Mouse (Mus musculus) lung, postnatal 25 days (tissue): ENCODE results near the gene Large2.

Experiments
- DNase-seq: peaks from one replicate; pipeline ENCODE4 v3.0.0; 2022; ENCODE audit warnings: low spot score

The Large2 gene

DNA sequence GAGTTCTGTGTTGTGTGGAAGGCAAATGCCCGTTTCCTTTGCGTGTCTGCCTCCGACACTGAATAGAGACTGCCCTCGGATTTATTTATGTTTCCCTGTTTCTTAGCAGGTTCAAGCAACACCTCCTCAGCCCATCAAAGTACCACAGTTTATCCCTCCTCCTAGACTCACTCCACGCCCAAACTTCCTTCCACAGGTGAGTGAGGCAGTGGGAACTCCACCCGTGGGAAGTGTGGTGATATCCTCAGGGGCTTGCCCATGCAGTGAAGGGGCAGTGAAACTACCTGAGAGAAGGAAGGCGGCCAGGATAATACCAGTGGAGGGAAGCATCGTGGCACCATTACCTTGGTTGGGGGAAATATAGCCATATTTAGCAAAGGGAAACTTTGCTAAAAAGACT is 46.5 kb downstream of the Large2 start:
- DNase-seq, result no peak

DNA sequence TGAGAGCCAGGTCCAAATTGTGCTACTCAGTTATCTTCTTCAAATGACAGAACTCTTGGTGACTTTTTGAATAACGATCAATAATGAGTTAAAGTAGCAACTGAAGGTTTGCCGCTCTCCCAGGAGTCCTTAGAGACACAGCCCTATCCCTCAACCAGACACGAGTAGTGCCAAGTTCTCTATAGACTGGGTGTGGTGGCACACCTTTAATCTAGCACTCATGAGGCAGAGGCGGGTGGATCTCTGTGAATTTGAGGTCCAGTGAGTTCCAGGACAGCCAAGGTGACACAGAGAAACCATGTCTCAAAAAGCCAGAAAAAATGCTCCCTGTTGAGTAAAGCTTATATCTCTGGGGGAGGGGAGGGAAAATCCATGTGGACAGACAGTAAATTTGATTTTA is 47.1 kb downstream of the Large2 start:
- DNase-seq, result no peak

DNA sequence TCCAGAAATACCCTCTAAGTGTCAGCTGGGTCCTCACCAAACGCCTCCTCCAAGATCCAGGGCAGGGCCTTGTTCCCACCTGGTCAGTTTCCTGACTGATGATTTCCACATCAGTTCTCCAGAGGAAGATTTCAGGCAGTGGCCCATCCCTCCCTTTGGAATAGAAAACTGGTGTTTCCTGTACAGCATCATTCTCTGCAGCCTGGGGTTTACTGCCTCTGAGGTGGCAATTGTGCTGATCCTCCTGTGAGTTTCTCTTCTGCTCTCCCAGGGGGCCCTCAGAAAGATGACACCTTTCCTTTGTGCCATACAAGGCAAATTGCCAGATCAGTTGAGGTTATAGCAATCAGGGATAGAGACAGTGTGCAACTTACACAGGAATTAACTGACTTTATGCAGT is 48.4 kb downstream of the Large2 start:
- DNase-seq, result no peak

DNA sequence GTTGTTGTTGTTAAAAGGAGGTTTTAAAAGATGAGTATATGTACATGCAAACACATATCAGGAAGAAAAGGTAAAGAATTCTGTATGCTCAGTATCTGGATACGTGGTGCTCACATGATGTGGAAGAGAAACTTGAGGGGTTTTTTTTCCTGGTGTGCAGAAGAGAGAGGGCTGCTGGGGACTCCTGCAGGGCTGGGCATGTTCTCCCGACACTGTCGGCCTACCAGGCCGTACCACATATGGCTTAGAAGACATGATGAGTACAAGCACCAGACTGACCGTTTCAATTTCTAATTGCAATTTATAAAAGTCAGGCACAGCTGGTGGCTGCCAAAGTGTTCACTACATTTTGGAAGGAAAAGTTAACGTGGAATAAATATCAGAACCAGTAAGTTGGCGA is 49.0 kb downstream of the Large2 start:
- DNase-seq, result no peak

DNA sequence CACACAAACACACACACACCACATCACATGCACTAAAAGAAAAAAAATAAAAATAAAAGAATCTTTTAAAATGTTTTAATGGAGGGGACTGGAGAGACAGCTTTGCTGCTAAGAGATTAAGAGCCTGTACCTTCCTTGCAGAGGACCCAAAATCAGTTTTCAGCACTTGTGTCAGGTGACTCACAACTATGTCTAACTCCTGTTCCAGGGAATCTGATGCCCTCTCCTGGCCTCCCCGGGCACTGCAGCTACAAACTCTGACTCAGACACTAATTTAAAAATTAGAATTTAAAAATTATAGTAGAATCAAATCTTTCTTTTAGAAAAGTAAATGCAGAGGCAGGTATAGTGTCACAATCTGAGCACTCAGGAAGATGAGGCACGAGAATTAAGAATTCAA is 52.0 kb downstream of the Large2 start:
- peak; percentile 28 for DNase-seq

DNA sequence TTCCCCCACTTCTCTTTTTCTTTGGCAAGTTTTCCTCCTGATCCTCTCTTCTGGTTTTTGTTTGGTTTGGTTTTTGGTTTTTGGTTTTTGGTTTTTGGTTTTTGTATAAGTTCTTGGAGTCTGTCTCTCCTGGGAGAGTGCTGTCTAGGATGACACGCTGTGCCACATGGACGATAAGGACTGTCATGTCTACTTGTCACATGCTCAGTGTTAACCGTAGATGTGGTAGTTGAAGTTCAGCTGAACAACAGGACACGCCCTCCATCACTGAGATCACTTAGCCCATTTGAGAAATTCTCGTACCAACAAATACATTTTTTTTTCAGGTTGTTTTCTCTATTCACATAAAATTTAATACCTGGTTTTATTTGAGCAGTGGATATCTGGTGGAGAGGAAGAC is 57.4 kb downstream of the Large2 start:
- no peak for DNase-seq

DNA sequence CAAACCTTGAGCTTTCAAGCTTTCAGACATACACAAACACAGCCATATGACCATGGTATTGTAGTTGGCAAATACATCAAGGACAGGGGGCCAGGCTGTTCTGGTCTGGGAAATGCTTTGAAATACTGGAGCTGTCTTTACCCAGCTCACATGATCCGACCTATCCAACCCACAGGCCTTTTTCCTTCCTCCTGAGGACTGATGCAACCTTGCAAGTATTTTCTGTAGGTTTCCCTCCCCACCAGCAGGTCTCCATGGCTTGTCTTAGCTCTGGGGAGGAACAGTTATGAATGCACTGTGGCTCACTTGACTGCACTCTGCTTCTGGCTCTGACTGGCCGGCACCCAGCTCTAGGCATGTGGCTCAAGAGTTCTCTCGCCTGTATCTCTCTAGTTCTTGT is 58.0 kb downstream of the Large2 start:
- DNase-seq, result no peak
